Mouse (Mus musculus) MEL (cell line): ENCODE measurements around the gene Radil.

Source experiments
- CTCF ChIP-seq, 3 experiments: IDR thresholded peaks in 2 of 3; conservative IDR thresholded peaks in 1 of 3; 2 replicates each; pipeline ENCODE4 v1.5.1; 2011 to 2012; ENCODE audit warnings: low read length in 3 of 3, low read depth in 2 of 3, mild to moderate bottlenecking in 2 of 3, improper control_type of control experiment in 1 of 3, inconsistent platforms in 1 of 3, mixed read lengths in 1 of 3, moderate library complexity in 1 of 3; ENCODE audit not compliant: control insufficient read depth in 1 of 3, insufficient read depth in 1 of 3, poor library complexity in 1 of 3, severe bottlenecking in 1 of 3
- MXI1 ChIP-seq: IDR thresholded peaks from 2 replicates; pipeline ENCODE4 v1.6.1; 2011; ENCODE audit warnings: mild to moderate bottlenecking, low read depth, low read length, improper control_type of control experiment
- SMC3 ChIP-seq: IDR thresholded peaks from 2 replicates; pipeline ENCODE4 v1.6.1; 2011; ENCODE audit warnings: low read depth, low read length, improper control_type of control experiment
- ZC3H11A ChIP-seq: IDR thresholded peaks from 2 replicates; pipeline ENCODE4 v1.6.1; 2012; ENCODE audit warnings: low read depth, mild to moderate bottlenecking, inconsistent platforms, low read length, improper control_type of control experiment

- TF ChIP-seq MXI1 (no peak), SMC3 (no peak), CTCF (IDR thresholded peaks at IDR 0.05 in 2 of 3, conservative IDR thresholded peaks at IDR 0.05 in 1 of 3; ENCODE audit: control insufficient read depth in 1 of 3, insufficient read depth in 1 of 3, low read depth in 2 of 3, low read length in 3 of 3, poor library complexity in 1 of 3, severe bottlenecking in 1 of 3) (no peak), ZC3H11A (no peak)
Observed at GRCm38 (mm10) chr5:142486654-142487053, 64.2 kb downstream of the Radil start.
